Mouse (Mus musculus) liver, embryonic 14.5 days (tissue): ENCODE data around the gene Ipo13. TPM values are rescaled to one million over a fixed set of nuclear protein-coding genes. Genes with fewer than 3 reads are reported as not detected.

Experiments
- ATAC-seq: fragments of 200-750 bp; cut with Nextera tagmentation; 2 replicates; pipeline ENCODE4 v1.8.0; 2017; ENCODE audit warnings: moderate number of reproducible peaks, mild to moderate bottlenecking, moderate library complexity; ENCODE audit not compliant: insufficient read depth
- DNase-seq, 3 experiments: peaks; one replicate each; pipeline ENCODE4 v3.0.0-alpha.2; 2012 to 2013; ENCODE audit warnings: low read depth in 3 of 3, low spot score in 3 of 3
- H3K27ac ChIP-seq: fragments of 300-500 bp; sonication (generic); 2 replicates; pipeline ENCODE4 v1.5.1; 2014; ENCODE audit warnings: moderate library complexity, mild to moderate bottlenecking, control low read depth, inconsistent platforms
- H3K27me3 ChIP-seq: fragments of 300-500 bp; sonication (generic); 2 replicates; pipeline ENCODE4 v1.6.1; 2014; ENCODE audit warnings: mild to moderate bottlenecking, low read length, moderate library complexity; ENCODE audit not compliant: control insufficient read depth, insufficient read depth
- H3K36me3 ChIP-seq: fragments of 300-500 bp; sonication (generic); replicated peaks from 2 replicates; pipeline ENCODE4 v1.6.1; 2014; ENCODE audit warnings: low read depth; ENCODE audit not compliant: control insufficient read depth, insufficient read depth
- H3K4me1 ChIP-seq, 2 experiments: fragments of 200-500 bp in 1 of 2; fragments of 300-500 bp in 1 of 2; sonication (generic) in 1 of 2; replicated peaks; 2 replicates each; pipeline ENCODE4 v1.6.1; 2012 to 2014; ENCODE audit warnings: antibody characterized with exemption in 1 of 2, inconsistent platforms in 1 of 2, low read length in 1 of 2; ENCODE audit not compliant: control insufficient read depth in 2 of 2, insufficient read depth in 2 of 2
- H3K4me2 ChIP-seq: fragments of 300-500 bp; sonication (generic); 2 replicates; pipeline ENCODE4 v1.6.1; 2014; ENCODE audit warnings: low read depth, mild to moderate bottlenecking, control low read depth, moderate library complexity
- H3K4me3 ChIP-seq, 2 experiments: fragments of 200-500 bp in 1 of 2; fragments of 300-500 bp in 1 of 2; sonication (generic) in 1 of 2; 2 replicates each; pipeline ENCODE4 v1.5.1; 2012 to 2014; ENCODE audit warnings: low read depth in 2 of 2, low read length in 2 of 2, mild to moderate bottlenecking in 2 of 2, control low read depth in 1 of 2, inconsistent platforms in 1 of 2, moderate library complexity in 1 of 2; ENCODE audit not compliant: insufficient read depth in 1 of 2
- H3K9ac ChIP-seq: fragments of 300-500 bp; sonication (generic); replicated peaks from 2 replicates; pipeline ENCODE4 v1.6.1; 2014; ENCODE audit warnings: mild to moderate bottlenecking, control low read depth, moderate library complexity
- H3K9me3 ChIP-seq: fragments of 300-500 bp; sonication (generic); 2 replicates; pipeline ENCODE4 v1.6.1; 2016; ENCODE audit warnings: low read length, mixed read lengths; ENCODE audit not compliant: control insufficient read depth
- CTCF ChIP-seq: IDR thresholded peaks from 2 replicates; pipeline ENCODE4 v1.5.1; 2016; ENCODE audit warnings: antibody characterized with exemption, low read depth, control low read depth
- EP300 ChIP-seq: IDR thresholded peaks from 2 replicates; pipeline ENCODE4 v1.6.1; 2016; ENCODE audit warnings: antibody characterized with exemption, low read depth
- WGBS: fragments of 180-500 bp; shearing (Covaris S2); extraction: QIAGEN DNeasy Blood & Tissue Kit; methylation state at CpG from one replicate; pipeline ENCODE4 v1.1.7; 2014; ENCODE audit not compliant: insufficient replicate concordance; 5-methylcytosine and 5-hydroxymethylcytosine counted together
- polyA plus RNA-seq, 2 experiments: library from polyadenylated mRNA; depleted of rRNA in 1 of 2; stranded (reverse) in 1 of 2; unstranded in 1 of 2; fragments of >200 nt; fragmentation: Nextera tagmentation in 1 of 2; extraction: Ambion mirVana in 1 of 2; gene quantifications; 2 replicates each; pipeline versions ENCODE4 v1.2.1 to v1.2.3; 2012 to 2014

The Ipo13 gene
- polyA plus RNA-seq (2012; rRNA removed) (15.4 and 16.8 TPM in 2 replicates), polyA plus RNA-seq (2014; fragmentation: Nextera tagmentation; extraction: Ambion mirVana) (14.9 and 18.2 TPM in 2 replicates)

- WGBS, result under 1% methylated on average over 60 of the region's 61 CpGs
- TF ChIP-seq CTCF (peak; percentile 52), EP300 (peak; percentile 77)
- Histone ChIP-seq H3K9ac (peak within 1 kb of the TSS; percentile 91), H3K27ac (peak within 1 kb of the TSS; percentile 76), H3K9me3 (no peaks in the 10 kb centered on the region), H3K4me2 (peak within 1 kb of the TSS; percentile 93), H3K27me3 (no peaks in the 10 kb centered on the region), H3K36me3 (peaks cover 6% of the 10 kb centered on the region; the same call in 1 of the 2 replicates), H3K4me1 (peaks cover 11 to 20% of the 10 kb centered on the region in 2 experiments), H3K4me3 (peak within 1 kb of the TSS; percentile 73 to 90)
- DNase-seq (peak; percentile 80 to 85 (median 81)), ATAC-seq (peak; percentile 95)
Observed at GRCm38 (mm10) chr4:117914591-117915442, at the start of gene Ipo13. Gene Ipo13, minus strand, starts transcription at chr4:117914999.

DNA sequence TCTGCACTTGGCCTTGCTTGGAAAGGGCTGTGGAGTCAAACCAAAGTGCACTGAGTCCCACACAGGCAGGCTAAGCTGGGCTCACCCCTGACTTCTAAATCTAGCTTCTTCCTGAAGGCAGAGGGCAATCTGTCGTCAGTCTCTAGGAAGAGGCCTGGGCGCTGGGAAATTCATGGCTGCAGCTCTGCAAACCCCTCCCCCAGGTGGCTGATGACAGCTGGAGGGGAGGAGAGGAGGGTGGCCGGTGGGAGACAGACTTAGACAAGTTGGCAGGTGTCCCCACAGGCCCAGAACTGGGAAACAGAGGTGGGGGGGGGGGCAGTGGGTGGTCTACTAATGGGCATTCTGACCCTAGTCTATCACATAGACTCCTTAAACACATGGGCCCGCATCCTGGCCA is 42.7 kb upstream of the Ipo13 start:
- DNase-seq (no peak), ATAC-seq (no peak)
- WGBS, result 59% methylated on average over 4 of the region's 4 CpGs

DNA sequence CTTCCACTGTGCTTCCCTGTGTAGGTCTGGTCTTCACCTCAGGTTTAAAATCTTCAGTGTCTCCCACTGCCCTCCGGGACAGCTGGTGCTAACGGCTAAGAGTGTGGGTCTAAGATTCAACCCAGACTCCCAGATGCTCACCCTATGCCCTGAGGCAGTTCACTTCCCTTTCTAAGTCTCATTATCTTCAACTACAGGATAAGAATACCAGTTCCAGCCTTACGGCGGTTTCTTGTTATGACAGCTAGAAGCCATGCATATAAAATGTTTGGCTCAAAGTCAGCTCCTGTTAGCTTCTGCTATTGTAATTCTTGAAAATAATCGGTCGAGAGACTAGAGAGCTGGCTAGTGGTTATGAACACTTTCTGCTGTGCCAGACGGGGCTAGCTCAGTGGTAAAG is 32.7 kb upstream of the Ipo13 start:
- Histone ChIP-seq H3K4me2 (no peak overlapping the region), H3K27ac (no peak overlapping the region), H3K9me3 (no peaks in the 10 kb centered on the region), H3K4me1 (no peaks in the 10 kb centered on the region), H3K36me3 (no peaks in the 10 kb centered on the region), H3K9ac (no peak overlapping the region), H3K4me3 (no peak overlapping the region), H3K27me3 (no peaks in the 10 kb centered on the region)
- DNase-seq (no peak), ATAC-seq (no peak)
- no peak for TF ChIP-seq CTCF
- TF ChIP-seq EP300, result no peak
- 73% methylated on average over 7 of the region's 7 CpGs for WGBS

More for the DNA sequence above, 42.7 kb upstream of the Ipo13 start:
- Histone ChIP-seq H3K27ac (no peak overlapping the region), H3K27me3 (no peaks in the 10 kb centered on the region), H3K9me3 (no peaks in the 10 kb centered on the region), H3K9ac (no peak overlapping the region), H3K4me3 (no peak overlapping the region), H3K4me1 (no peaks in the 10 kb centered on the region), H3K36me3 (no peaks in the 10 kb centered on the region), H3K4me2 (no peak overlapping the region)
- no peak for TF ChIP-seq CTCF
- TF ChIP-seq EP300, result no peak

- no peak overlapping the region for H3K9ac ChIP-seq
- no peaks in the 10 kb centered on the region for H3K9me3 ChIP-seq
- no peaks in the 10 kb centered on the region for H3K4me1 ChIP-seq
- H3K4me2 ChIP-seq, result no peak overlapping the region
- no peaks in the 10 kb centered on the region for H3K36me3 ChIP-seq
- TF ChIP-seq EP300, result no peak
- no peak for TF ChIP-seq CTCF
- ATAC-seq (no peak), DNase-seq (no peak)
- WGBS, result 74% methylated on average over 11 of the region's 11 CpGs
- no peak overlapping the region for H3K4me3 ChIP-seq
- no peak overlapping the region for H3K27ac ChIP-seq
- H3K27me3 ChIP-seq, result no peaks in the 10 kb centered on the region
Observed at GRCm38 (mm10) chr4:117946639-117947305, 32.0 kb upstream of the Ipo13 start.

- no peak overlapping the region for H3K27ac ChIP-seq
- H3K27me3 ChIP-seq, result no peaks in the 10 kb centered on the region
- H3K9ac ChIP-seq, result no peak overlapping the region
- no peak overlapping the region for H3K4me3 ChIP-seq
- H3K9me3 ChIP-seq, result no peaks in the 10 kb centered on the region
- ATAC-seq (no peak), DNase-seq (no peak)
- H3K4me2 ChIP-seq, result no peak overlapping the region
- 59% methylated on average over 5 of the region's 5 CpGs for WGBS
- no peaks in the 10 kb centered on the region for H3K36me3 ChIP-seq
- TF ChIP-seq EP300 (no peak), CTCF (no peak)
- no peaks in the 10 kb centered on the region for H3K4me1 ChIP-seq
Observed at GRCm38 (mm10) chr4:117943317-117943716, 28.5 kb upstream of the Ipo13 start.
